Mouse (Mus musculus) midbrain, postnatal 0 days (tissue): Measurements from ENCODE around the gene Ckm. TPM values are rescaled to one million over a fixed set of nuclear protein-coding genes. Genes with fewer than 3 reads are reported as not detected.
A peak's percentile ranks its signal among the peaks of the same experiment; 100 is the strongest.

Experiments used
- ATAC-seq: fragments of 200-750 bp; cut with Nextera tagmentation; 2 replicates; pipeline ENCODE4 v1.8.0; 2017; ENCODE audit warnings: moderate number of reproducible peaks, mild to moderate bottlenecking, moderate TSS enrichment, moderate library complexity; ENCODE audit not compliant: low FRiP score
- DNase-seq: peaks from one replicate; pipeline ENCODE4 v3.0.0-alpha.2; 2015; ENCODE audit warnings: low spot score
- H3K27ac ChIP-seq: fragments of 300-500 bp; sonication (generic); 2 replicates; pipeline ENCODE4 v1.5.1; 2014; ENCODE audit warnings: low read depth, mild to moderate bottlenecking, low read length, mixed read lengths
- H3K27me3 ChIP-seq: fragments of 300-500 bp; sonication (generic); 2 replicates; pipeline ENCODE4 v1.6.1; 2014; ENCODE audit warnings: low read length, control low read depth, mixed read lengths; ENCODE audit not compliant: insufficient read depth
- H3K36me3 ChIP-seq: fragments of 300-500 bp; sonication (generic); 2 replicates; pipeline ENCODE4 v1.6.1; 2014; ENCODE audit warnings: low read length, control low read depth, mixed read lengths; ENCODE audit not compliant: insufficient read depth
- H3K4me1 ChIP-seq: fragments of 300-500 bp; sonication (generic); 2 replicates; pipeline ENCODE4 v1.6.1; 2014; ENCODE audit warnings: mild to moderate bottlenecking, control low read depth, antibody characterized with exemption, low read length, mixed read lengths; ENCODE audit not compliant: insufficient read depth
- H3K4me2 ChIP-seq: fragments of 300-500 bp; sonication (generic); 2 replicates; pipeline ENCODE4 v1.6.1; 2014; ENCODE audit warnings: low read depth, mild to moderate bottlenecking, low read length, mixed read lengths; ENCODE audit not compliant: poor library complexity, severe bottlenecking
- H3K4me3 ChIP-seq: fragments of 300-500 bp; sonication (generic); 2 replicates; pipeline ENCODE4 v1.5.1; 2014; ENCODE audit warnings: low read depth, mild to moderate bottlenecking, low read length, moderate library complexity
- H3K9ac ChIP-seq: fragments of 300-500 bp; sonication (generic); replicated peaks from 2 replicates; pipeline ENCODE4 v1.6.1; 2014; ENCODE audit warnings: mild to moderate bottlenecking, low read length, moderate library complexity, mixed read lengths; ENCODE audit not compliant: poor library complexity, severe bottlenecking
- H3K9me3 ChIP-seq: fragments of 300-500 bp; sonication (generic); 2 replicates; pipeline ENCODE4 v1.6.1; 2016; ENCODE audit warnings: low read length, control low read depth
- CTCF ChIP-seq: IDR thresholded peaks from 2 replicates; pipeline ENCODE4 v1.5.1; 2016; ENCODE audit warnings: antibody characterized with exemption, mild to moderate bottlenecking
- WGBS: fragments of 180-500 bp; shearing (Covaris S2); extraction: QIAGEN DNeasy Blood & Tissue Kit; methylation state at CpG from one replicate; pipeline ENCODE4 v1.1.7; 2014; 5-methylcytosine and 5-hydroxymethylcytosine counted together
- polyA plus RNA-seq: library from polyadenylated mRNA; unstranded; fragments of >200 nt; fragmentation: Nextera tagmentation; extraction: Ambion mirVana; gene quantifications from 2 replicates; pipeline ENCODE4 v1.2.1, GENCODE M21; 2015
- total RNA-seq: library from RNA; depleted of rRNA; stranded (reverse); fragments of >200 nt; gene quantifications from 2 replicates; pipeline ENCODE4 v1.2.3, GENCODE M21; 2014

The Ckm gene
- total and polyA plus RNA-seq, 2 experiments from 2014 or later = 0.25 to 8.2 TPM

DNA sequence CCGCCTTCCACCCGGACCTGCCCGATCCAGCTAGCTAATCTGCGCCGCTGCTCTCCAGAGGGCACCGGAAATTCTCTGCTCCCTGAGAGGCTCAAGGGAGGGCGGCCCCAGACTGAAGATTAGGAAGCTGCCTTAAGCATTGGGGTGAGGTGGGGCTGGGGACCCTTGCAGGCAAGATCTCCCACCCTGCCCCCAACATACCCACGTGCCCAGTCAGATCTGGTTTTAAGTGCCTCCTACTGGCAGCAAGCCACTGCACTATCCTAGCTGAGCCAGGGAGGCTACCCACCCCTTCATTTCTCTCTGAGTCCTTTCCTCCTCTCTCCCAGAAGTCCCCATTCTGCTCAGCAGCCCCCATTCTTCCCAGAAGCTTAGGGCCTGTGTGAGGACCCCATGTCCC is 26.5 kb upstream of the Ckm start:
- H3K4me1 ChIP-seq = 0 out of 2 replicates have a peak, but pooled peaks cover 3% of the 10 kb centered on the region
- no peak overlapping the region for H3K9ac ChIP-seq
- no peaks in the 10 kb centered on the region for H3K27me3 ChIP-seq
- DNase-seq (no peak), ATAC-seq (no peak)
- H3K4me2 ChIP-seq = no peak overlapping the region
- 0 out of 2 replicates have a peak, but pooled peaks cover 2% of the 10 kb centered on the region for H3K36me3 ChIP-seq
- no peaks in the 10 kb centered on the region for H3K9me3 ChIP-seq
- no peak overlapping the region for H3K4me3 ChIP-seq
- TF ChIP-seq CTCF = no peak
- WGBS = 72% methylated on average over 8 of the region's 8 CpGs
- no peak overlapping the region for H3K27ac ChIP-seq

DNA sequence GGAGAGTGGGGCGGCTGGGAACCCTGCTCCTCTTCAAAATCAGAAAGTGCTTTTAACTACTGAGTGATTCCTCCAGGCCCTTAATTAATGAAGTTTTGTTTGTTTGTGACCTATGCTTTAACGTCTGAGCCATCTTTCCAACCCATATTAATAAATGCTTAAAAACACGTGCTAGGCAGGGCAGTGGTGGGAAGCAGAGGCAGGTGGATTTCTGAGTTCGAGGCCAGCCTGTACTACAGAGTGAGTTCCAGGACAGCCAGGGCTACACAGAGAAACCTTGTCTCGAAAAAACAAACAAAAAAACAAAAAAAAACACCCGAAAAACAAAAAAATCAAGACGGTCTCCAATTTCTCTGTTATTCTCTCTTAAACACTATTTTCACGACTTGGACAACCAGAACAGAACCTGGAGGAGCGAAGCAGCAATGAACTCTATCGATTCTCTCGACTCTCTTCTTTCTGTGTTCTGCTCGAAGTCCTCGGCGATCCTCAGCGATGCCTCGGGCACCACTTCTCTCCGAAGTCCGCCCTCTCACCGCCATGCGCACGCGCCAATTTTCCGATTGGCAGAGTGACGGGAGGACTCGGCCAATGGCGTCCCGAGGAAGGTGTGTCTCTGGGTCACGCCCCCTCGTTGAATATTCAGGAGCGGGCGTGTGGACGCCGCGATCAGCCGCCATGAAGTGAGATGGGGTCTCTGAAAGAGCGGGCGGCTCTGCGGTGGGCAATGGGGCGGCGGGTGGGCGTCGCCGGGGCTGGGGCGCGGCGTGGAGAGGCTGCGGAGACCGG is 23.0 kb upstream of the Ckm start, which contains the start of gene Ercc2:
Gene Ercc2, plus strand, starts transcription at position 634 of the 789 bp plus-strand sequence.
- Histone ChIP-seq H3K4me3 (peak within 1 kb of the TSS; percentile 93), H3K27ac (peak within 1 kb of the TSS; percentile 69), H3K27me3 (no peaks in the 10 kb centered on the region), H3K4me2 (peak within 1 kb of the TSS; percentile 76), H3K9ac (peak within 1 kb of the TSS; percentile 74), H3K36me3 (peaks cover 23% of the 10 kb centered on the region), H3K9me3 (no peaks in the 10 kb centered on the region), H3K4me1 (peaks cover 8% of the 10 kb centered on the region; the same call in 1 of the 2 replicates)
- WGBS = 8% methylated on average over 38 of the region's 48 CpGs
- no peak; the same call in 1 of the 2 replicates for TF ChIP-seq CTCF
- ATAC-seq (peak; percentile 95), DNase-seq (peak; percentile 99)

DNA sequence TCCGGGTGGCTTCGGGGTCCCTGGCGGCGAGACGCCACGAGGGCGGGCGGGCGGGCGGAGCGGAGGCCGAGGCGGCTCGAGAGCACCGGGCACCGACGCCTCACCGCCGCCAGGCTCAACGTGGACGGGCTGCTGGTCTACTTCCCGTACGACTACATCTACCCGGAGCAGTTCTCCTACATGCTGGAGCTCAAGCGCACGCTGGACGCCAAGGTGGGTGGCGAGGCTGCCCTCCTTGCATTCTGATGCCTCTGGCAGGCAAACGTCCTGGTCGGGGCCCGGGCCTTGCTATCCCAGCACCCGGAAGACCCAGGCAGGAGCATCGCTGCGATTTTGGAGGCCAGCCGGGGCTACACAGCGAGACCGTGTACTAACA is 22.4 kb upstream of the Ckm start:
- Histone ChIP-seq H3K36me3 (peaks cover 29% of the 10 kb centered on the region), H3K27ac (peak overlapping the region; percentile 69), H3K4me3 (peak overlapping the region; percentile 93), H3K27me3 (no peaks in the 10 kb centered on the region), H3K9me3 (no peaks in the 10 kb centered on the region), H3K4me1 (peaks cover 8% of the 10 kb centered on the region; the same call in 1 of the 2 replicates), H3K4me2 (peak overlapping the region; percentile 76), H3K9ac (peak overlapping the region; percentile 74)
- ATAC-seq = peak; percentile 58
- under 1% methylated on average over 28 of the region's 37 CpGs for WGBS
- DNase-seq = no peak
- no peak for TF ChIP-seq CTCF

DNA sequence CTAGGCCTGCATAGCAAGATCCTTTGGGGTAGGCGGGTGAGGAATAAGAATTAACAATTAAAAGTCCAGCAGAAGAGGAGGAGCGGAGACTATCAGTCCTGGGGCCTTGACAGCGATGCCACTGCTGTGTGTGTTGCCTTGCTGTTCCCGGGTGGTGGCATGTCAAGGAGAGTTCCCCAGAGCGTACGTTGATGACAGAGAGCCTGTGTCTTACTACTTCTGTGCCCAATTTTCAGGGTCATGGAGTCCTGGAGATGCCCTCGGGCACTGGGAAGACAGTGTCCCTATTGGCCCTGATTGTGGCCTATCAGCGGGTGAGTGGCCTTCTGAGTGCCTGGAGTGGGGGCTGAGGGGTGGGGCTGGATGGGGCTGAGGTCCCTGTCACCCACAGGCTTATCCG is 20.9 kb upstream of the Ckm start:
- peaks cover 8% of the 10 kb centered on the region; the same call in 1 of the 2 replicates for H3K4me1 ChIP-seq
- no peak overlapping the region for H3K4me3 ChIP-seq
- DNase-seq (no peak), ATAC-seq (no peak)
- WGBS = 89% methylated on average over 9 of the region's 9 CpGs
- H3K9ac ChIP-seq = no peak overlapping the region
- no peaks in the 10 kb centered on the region for H3K9me3 ChIP-seq
- no peak for TF ChIP-seq CTCF
- peaks cover 35% of the 10 kb centered on the region for H3K36me3 ChIP-seq
- H3K27me3 ChIP-seq = no peaks in the 10 kb centered on the region
- no peak overlapping the region for H3K4me2 ChIP-seq
- H3K27ac ChIP-seq = no peak overlapping the region

DNA sequence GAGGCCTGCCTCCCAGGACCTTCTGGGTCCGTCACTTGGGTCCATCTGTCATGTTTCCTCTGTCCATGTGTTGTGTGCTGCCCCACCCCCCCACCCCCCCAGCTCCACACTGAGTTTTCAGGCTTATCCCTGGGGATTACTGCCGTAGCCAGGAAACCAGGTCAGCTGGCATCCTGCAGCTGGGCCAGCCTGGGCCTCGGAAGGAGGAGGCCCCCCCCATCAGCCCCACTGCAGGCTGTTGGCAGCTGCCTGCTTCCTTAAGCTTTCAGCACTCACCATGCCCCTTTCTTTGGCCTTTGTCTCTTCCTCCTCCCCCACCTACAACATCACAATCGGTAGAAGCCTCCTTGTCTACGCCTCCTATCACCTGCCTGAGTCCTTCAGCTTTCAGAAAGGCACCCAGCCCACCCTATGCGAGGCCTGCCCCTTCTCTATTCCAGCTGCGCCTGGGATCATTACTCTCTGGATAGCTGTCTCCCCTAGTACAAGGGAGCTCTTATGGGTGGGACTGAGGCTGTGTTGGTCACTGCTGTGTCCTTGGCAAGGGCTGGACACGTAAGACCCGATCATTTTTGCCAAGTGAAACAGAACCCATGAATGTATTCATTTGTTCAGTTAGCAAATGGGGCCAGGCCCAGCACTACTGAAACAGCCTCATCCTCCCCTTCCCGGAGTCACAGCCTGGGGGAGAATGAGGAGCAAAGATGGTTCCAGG is 15.7 kb upstream of the Ckm start:
- Histone ChIP-seq H3K4me3 (no peak overlapping the region), H3K9ac (no peak overlapping the region), H3K36me3 (peaks cover 81% of the 10 kb centered on the region), H3K4me2 (no peak overlapping the region), H3K9me3 (no peaks in the 10 kb centered on the region), H3K4me1 (no peaks in the 10 kb centered on the region), H3K27me3 (no peaks in the 10 kb centered on the region), H3K27ac (peak overlapping the region; percentile 51)
- TF ChIP-seq CTCF = no peak
- 34% methylated on average over 10 of the region's 10 CpGs for WGBS
- ATAC-seq (peak; percentile 50), DNase-seq (peak; percentile 51)

GRCm38 (mm10) chr7:19394484-19394883 is 10.1 kb upstream of the Ckm start:
- H3K4me3 ChIP-seq = no peak overlapping the region
- H3K36me3 ChIP-seq = peaks cover 57% of the 10 kb centered on the region
- no peaks in the 10 kb centered on the region for H3K4me1 ChIP-seq

More at GRCm38 (mm10) chr7:19394484-19394883, 10.1 kb upstream of the Ckm start:
- Histone ChIP-seq H3K4me2 (no peak overlapping the region), H3K27me3 (0 out of 2 replicates have a peak, but pooled peaks cover 3% of the 10 kb centered on the region), H3K9ac (no peak overlapping the region), H3K9me3 (no peaks in the 10 kb centered on the region), H3K27ac (no peak overlapping the region)
- DNase-seq = no peak
- TF ChIP-seq CTCF = no peak
- WGBS = 94% methylated on average over 8 of the region's 8 CpGs
- ATAC-seq = no peak
